Mouse (Mus musculus) gastrocnemius, postnatal 25 days (tissue): Measurements from ENCODE around the gene Cep164. TPM values are rescaled to one million over a fixed set of nuclear protein-coding genes. Genes with fewer than 3 reads are reported as not detected.
A peak's percentile ranks its signal among the peaks of the same experiment; 100 is the strongest.
"Not testable (repeated sequence)": the region's sequence is repeated elsewhere in the genome, so short reads cannot be mapped to it uniquely, and the experiment has no call there.

ENCODE experiments used
- DNase-seq: peaks from one replicate; pipeline ENCODE4 v3.0.0; 2022
- long read RNA-seq, 2 experiments: library from polyadenylated mRNA; stranded (forward); transcript quantifications; one replicate each; pipeline ENCODE4 v2.0.0; 2021
- total RNA-seq, 2 experiments: library from RNA; stranded (reverse); gene quantifications; 1 replicate in 1 of 2; 2 replicates in 1 of 2; pipeline ENCODE4 v1.2.3; 2021

Gene Cep164
- 1 to 10 TPM; 2.6 to 3.0 TPM for total RNA-seq
- long read RNA-seq, experiment 1, partial matches to known transcripts, result 0 of 1 reads
- long read RNA-seq, experiment 1, other reads (novel, unspliced or antisense), result 1 of 1 reads
- long read RNA-seq, experiment 2, result 0 reads

GRCm38 (mm10) chr9:45828291-45828963 is at the start of gene Cep164:
TSS of gene Cep164 (minus strand) at chr9:45828691.
- DNase-seq, result peak; percentile 89

- DNase-seq, result no peak
These were observed 49.4 kb upstream of the Cep164 start for GRCm38 (mm10) chr9:45877928-45878327.

GRCm38 (mm10) chr9:45870265-45870664 is 41.8 kb upstream of the Cep164 start:
- no peak for DNase-seq

GRCm38 (mm10) chr9:45869181-45869580 is 40.7 kb upstream of the Cep164 start:
- DNase-seq, result no peak

GRCm38 (mm10) chr9:45861813-45862212 is 33.3 kb upstream of the Cep164 start:
- no peak for DNase-seq

GRCm38 (mm10) chr9:45859364-45859763 is 30.9 kb upstream of the Cep164 start:
- no peak for DNase-seq

- DNase-seq, result no peak
These were observed 25.6 kb upstream of the Cep164 start for GRCm38 (mm10) chr9:45854136-45854535.

GRCm38 (mm10) chr9:45853695-45854094 is 25.2 kb upstream of the Cep164 start:
- DNase-seq, result no peak

GRCm38 (mm10) chr9:45851776-45852175 is 23.3 kb upstream of the Cep164 start:
- DNase-seq, result no peak

- no peak for DNase-seq
These were observed 22.8 kb upstream of the Cep164 start for GRCm38 (mm10) chr9:45851330-45851729.

GRCm38 (mm10) chr9:45850528-45851155 is 22.2 kb upstream of the Cep164 start:
- no peak for DNase-seq

GRCm38 (mm10) chr9:45849528-45850408 is 21.3 kb upstream of the Cep164 start:
- peak; percentile 73 for DNase-seq

- DNase-seq, result no peak
These were observed 18.5 kb upstream of the Cep164 start for GRCm38 (mm10) chr9:45846891-45847460.

- DNase-seq, result not testable (repeated sequence)
These were observed 17.7 kb upstream of the Cep164 start for GRCm38 (mm10) chr9:45846176-45846575.

- DNase-seq, result no peak
These were observed 17.1 kb upstream of the Cep164 start for GRCm38 (mm10) chr9:45845541-45845940.

GRCm38 (mm10) chr9:45843780-45844179 is 15.3 kb upstream of the Cep164 start:
- DNase-seq, result no peak

GRCm38 (mm10) chr9:45843007-45843406 is 14.5 kb upstream of the Cep164 start:
- DNase-seq, result no peak

- no peak for DNase-seq
These were observed 13.0 kb upstream of the Cep164 start for GRCm38 (mm10) chr9:45841458-45841857.

- no peak for DNase-seq
These were observed 11.8 kb upstream of the Cep164 start for GRCm38 (mm10) chr9:45840331-45840730.

- no peak for DNase-seq
These were observed 11.4 kb upstream of the Cep164 start for GRCm38 (mm10) chr9:45839982-45840300.

GRCm38 (mm10) chr9:45839139-45839981 is 10.9 kb upstream of the Cep164 start:
- DNase-seq, result peak; percentile 41
